Mouse (Mus musculus) midbrain, embryonic 14.5 days (tissue): ENCODE measurements at regions not wholly inside any gene's neighbourhood (a gene's known extent, or its start where the extent isn't known, plus 50 kb on each side); places are given as distances from the start of the nearest gene placed in this dataset.

Experiments used
- ATAC-seq: fragments of 200-750 bp; cut with Nextera tagmentation; 2 replicates; pipeline ENCODE4 v1.8.0; 2017; ENCODE audit warnings: moderate number of reproducible peaks, moderate library complexity; ENCODE audit not compliant: low FRiP score, low TSS enrichment
- DNase-seq: peaks from one replicate; pipeline ENCODE4 v3.0.0-alpha.2; 2015
- H3K27ac ChIP-seq: fragments of 300-500 bp; sonication (generic); replicated peaks from 2 replicates; pipeline ENCODE4 v1.5.1; 2014; ENCODE audit warnings: mild to moderate bottlenecking, low read depth, low read length, moderate library complexity
- H3K27me3 ChIP-seq: fragments of 300-500 bp; sonication (generic); 2 replicates; pipeline ENCODE4 v1.6.1; 2014; ENCODE audit warnings: low read length, control low read depth, mixed read lengths; ENCODE audit not compliant: control insufficient read depth, insufficient read depth
- H3K36me3 ChIP-seq: fragments of 300-500 bp; sonication (generic); 2 replicates; pipeline ENCODE4 v1.6.1; 2014; ENCODE audit warnings: low read length, control low read depth; ENCODE audit not compliant: control insufficient read depth, insufficient read depth
- H3K4me1 ChIP-seq: fragments of 300-500 bp; sonication (generic); 2 replicates; pipeline ENCODE4 v1.6.1; 2014; ENCODE audit warnings: mild to moderate bottlenecking, antibody characterized with exemption, low read length, control low read depth; ENCODE audit not compliant: control insufficient read depth, insufficient read depth
- H3K4me2 ChIP-seq: fragments of 300-500 bp; sonication (generic); 2 replicates; pipeline ENCODE4 v1.6.1; 2014; ENCODE audit warnings: mild to moderate bottlenecking, low read length, moderate library complexity
- H3K4me3 ChIP-seq: fragments of 300-500 bp; sonication (generic); replicated peaks from 2 replicates; pipeline ENCODE4 v1.5.1; 2014; ENCODE audit warnings: low read depth, low read length
- H3K9ac ChIP-seq: fragments of 300-500 bp; sonication (generic); replicated peaks from 2 replicates; pipeline ENCODE4 v1.6.1; 2014; ENCODE audit warnings: mild to moderate bottlenecking, low read length, moderate library complexity
- H3K9me3 ChIP-seq: fragments of 300-500 bp; sonication (generic); 2 replicates; pipeline ENCODE4 v1.6.1; 2016; ENCODE audit warnings: low read length, control low read depth, mixed read lengths; ENCODE audit not compliant: control insufficient read depth
- WGBS: fragments of 180-500 bp; shearing (Covaris S2); extraction: QIAGEN DNeasy Blood & Tissue Kit; methylation state at CpG from one replicate; pipeline ENCODE4 v1.1.7; 2014; 5-methylcytosine and 5-hydroxymethylcytosine counted together

- Histone ChIP-seq H3K27me3 (no peaks in the 10 kb centered on the region), H3K36me3 (no peaks in the 10 kb centered on the region), H3K27ac (no peak overlapping the region), H3K9me3 (no peaks in the 10 kb centered on the region), H3K4me2 (no peak overlapping the region), H3K4me3 (no peak overlapping the region), H3K4me1 (peaks cover 9% of the 10 kb centered on the region), H3K9ac (no peak overlapping the region)
- ATAC-seq (no peak), DNase-seq (no peak)
- 89% methylated on average over 3 of the region's 3 CpGs for WGBS
Measured at GRCm38 (mm10) chr5:91816376-91816950, 146.4 kb downstream of the Rchy1 start.

GRCm38 (mm10) chr5:91814956-91815355 is 147.9 kb downstream of the Rchy1 start:
- WGBS: 82% methylated on average over 6 of the region's 6 CpGs
- Histone ChIP-seq H3K4me3 (no peak overlapping the region), H3K27ac (no peak overlapping the region), H3K4me1 (peaks cover 9% of the 10 kb centered on the region), H3K4me2 (no peak overlapping the region), H3K36me3 (no peaks in the 10 kb centered on the region), H3K9ac (no peak overlapping the region), H3K9me3 (no peaks in the 10 kb centered on the region), H3K27me3 (no peaks in the 10 kb centered on the region)
- ATAC-seq: no peak
- no peak for DNase-seq

- Histone ChIP-seq H3K36me3 (no peaks in the 10 kb centered on the region), H3K27me3 (no peaks in the 10 kb centered on the region), H3K4me1 (peaks cover 9% of the 10 kb centered on the region), H3K27ac (no peak overlapping the region), H3K4me3 (no peak overlapping the region), H3K9ac (no peak overlapping the region), H3K4me2 (no peak overlapping the region), H3K9me3 (no peaks in the 10 kb centered on the region)
- 91% methylated on average over 4 of the region's 4 CpGs for WGBS
- no peak for DNase-seq
- no peak for ATAC-seq
Measured at GRCm38 (mm10) chr5:91814417-91814762, 148.5 kb downstream of the Rchy1 start.

GRCm38 (mm10) chr5:91813547-91814416 is 149.1 kb downstream of the Rchy1 start:
- no peaks in the 10 kb centered on the region for H3K36me3 ChIP-seq
- DNase-seq: no peak
- H3K9ac ChIP-seq: no peak overlapping the region
- no peaks in the 10 kb centered on the region for H3K9me3 ChIP-seq
- H3K27me3 ChIP-seq: no peaks in the 10 kb centered on the region
- no peak overlapping the region for H3K4me2 ChIP-seq
- no peak overlapping the region for H3K4me3 ChIP-seq
- no peak overlapping the region for H3K27ac ChIP-seq
- peaks cover 9% of the 10 kb centered on the region for H3K4me1 ChIP-seq
- no peak for ATAC-seq
- 89% methylated on average over 5 of the region's 5 CpGs for WGBS

- Histone ChIP-seq H3K27ac (no peak overlapping the region), H3K4me3 (no peak overlapping the region), H3K4me2 (no peak overlapping the region), H3K9ac (no peak overlapping the region), H3K36me3 (no peaks in the 10 kb centered on the region), H3K9me3 (no peaks in the 10 kb centered on the region), H3K4me1 (no peaks in the 10 kb centered on the region), H3K27me3 (no peaks in the 10 kb centered on the region)
- 76% methylated on average over 18 of the region's 18 CpGs for WGBS
- ATAC-seq (no peak), DNase-seq (peak; percentile 20)
Measured at GRCm38 (mm10) chr5:91807070-91808065, 155.5 kb downstream of the Rchy1 start.

GRCm38 (mm10) chr5:91801297-91801980 is 161.4 kb downstream of the Rchy1 start:
- Histone ChIP-seq H3K4me3 (no peak overlapping the region), H3K9me3 (no peaks in the 10 kb centered on the region), H3K36me3 (no peaks in the 10 kb centered on the region), H3K9ac (no peak overlapping the region), H3K27ac (no peak overlapping the region), H3K4me1 (no peaks in the 10 kb centered on the region), H3K27me3 (no peaks in the 10 kb centered on the region), H3K4me2 (no peak overlapping the region)
- DNase-seq (no peak), ATAC-seq (no peak)
- 90% methylated on average over 3 of the region's 3 CpGs for WGBS

GRCm38 (mm10) chr5:91797362-91797761 is 165.5 kb downstream of the Rchy1 start:
- Histone ChIP-seq H3K27ac (no peak overlapping the region), H3K27me3 (no peaks in the 10 kb centered on the region), H3K4me2 (no peak overlapping the region), H3K4me3 (no peak overlapping the region), H3K4me1 (no peaks in the 10 kb centered on the region), H3K9ac (no peak overlapping the region), H3K9me3 (no peaks in the 10 kb centered on the region), H3K36me3 (no peaks in the 10 kb centered on the region)
- DNase-seq (no peak), ATAC-seq (no peak)
- 89% methylated on average over 3 of the region's 3 CpGs for WGBS

- 49% methylated on average over 6 of the region's 6 CpGs for WGBS
Measured at GRCm38 (mm10) chr5:91792732-91793131, 170.1 kb downstream of the Rchy1 start.

More at GRCm38 (mm10) chr5:91792732-91793131, 170.1 kb downstream of the Rchy1 start:
- Histone ChIP-seq H3K36me3 (no peaks in the 10 kb centered on the region), H3K4me2 (no peak overlapping the region), H3K9ac (no peak overlapping the region), H3K9me3 (no peaks in the 10 kb centered on the region), H3K27ac (no peak overlapping the region), H3K4me3 (no peak overlapping the region), H3K4me1 (no peaks in the 10 kb centered on the region), H3K27me3 (no peaks in the 10 kb centered on the region)
- DNase-seq (no peak), ATAC-seq (no peak)
